Mouse (Mus musculus): ENCODE measurements at regions not wholly inside any gene's neighbourhood (a gene's known extent, or its start where the extent isn't known, plus 50 kb on each side); places are given as distances from the start of the nearest gene placed in this dataset.

DNA sequence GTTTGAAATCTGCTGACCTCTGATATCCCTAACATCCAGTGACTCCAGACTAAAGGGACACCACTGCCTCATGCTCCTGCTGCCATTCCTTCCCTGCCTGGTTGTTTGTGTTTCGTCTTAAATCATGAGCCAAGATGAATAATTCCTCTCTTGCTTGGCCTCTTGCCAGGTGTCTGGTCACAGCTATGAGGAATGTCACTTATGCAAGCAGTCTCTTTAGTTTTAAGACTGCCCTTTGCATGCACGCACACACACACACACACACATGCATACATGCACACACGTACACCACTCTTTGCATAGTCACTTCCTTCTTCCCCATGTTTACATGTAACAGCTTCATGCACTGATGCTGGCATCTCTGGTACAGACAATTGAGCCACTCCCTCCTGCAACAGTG lies 543.0 kb upstream of the Jmjd1c start:
- no peak for TF ChIP-seq CTCF (conservative IDR thresholded peaks at IDR 0.05; ENCODE audit: low read length)
- no peak for TF ChIP-seq POU5F1 (IDR thresholded peaks at IDR 0.05; ENCODE audit: borderline replicate concordance, low read length)
- TF ChIP-seq NANOG (IDR thresholded peaks at IDR 0.05; ENCODE audit: borderline replicate concordance, low read length), result no peak
